Mouse (Mus musculus) gonadal fat pad, adult 2 months (tissue): ENCODE measurements around the gene Traip. TPM values are rescaled to one million over a fixed set of nuclear protein-coding genes. Genes with fewer than 3 reads are reported as not detected.
A peak's percentile ranks its signal among the peaks of the same experiment; 100 is the strongest.
"Not testable (repeated sequence)": the region's sequence is repeated elsewhere in the genome, so short reads cannot be mapped to it uniquely, and the experiment has no call there.

ENCODE experiments used
- DNase-seq: peaks from one replicate; pipeline ENCODE4 v3.0.0-alpha.2; 2012; ENCODE audit warnings: low read depth
- polyA plus RNA-seq: library from polyadenylated mRNA; depleted of rRNA; stranded (reverse); fragments of >200 nt; gene quantifications from 2 replicates; pipeline ENCODE4 v1.2.3, GENCODE M21; 2012; rRNA removed

Gene Traip
- polyA plus RNA-seq, 1 experiment, result 0.81 TPM

DNA sequence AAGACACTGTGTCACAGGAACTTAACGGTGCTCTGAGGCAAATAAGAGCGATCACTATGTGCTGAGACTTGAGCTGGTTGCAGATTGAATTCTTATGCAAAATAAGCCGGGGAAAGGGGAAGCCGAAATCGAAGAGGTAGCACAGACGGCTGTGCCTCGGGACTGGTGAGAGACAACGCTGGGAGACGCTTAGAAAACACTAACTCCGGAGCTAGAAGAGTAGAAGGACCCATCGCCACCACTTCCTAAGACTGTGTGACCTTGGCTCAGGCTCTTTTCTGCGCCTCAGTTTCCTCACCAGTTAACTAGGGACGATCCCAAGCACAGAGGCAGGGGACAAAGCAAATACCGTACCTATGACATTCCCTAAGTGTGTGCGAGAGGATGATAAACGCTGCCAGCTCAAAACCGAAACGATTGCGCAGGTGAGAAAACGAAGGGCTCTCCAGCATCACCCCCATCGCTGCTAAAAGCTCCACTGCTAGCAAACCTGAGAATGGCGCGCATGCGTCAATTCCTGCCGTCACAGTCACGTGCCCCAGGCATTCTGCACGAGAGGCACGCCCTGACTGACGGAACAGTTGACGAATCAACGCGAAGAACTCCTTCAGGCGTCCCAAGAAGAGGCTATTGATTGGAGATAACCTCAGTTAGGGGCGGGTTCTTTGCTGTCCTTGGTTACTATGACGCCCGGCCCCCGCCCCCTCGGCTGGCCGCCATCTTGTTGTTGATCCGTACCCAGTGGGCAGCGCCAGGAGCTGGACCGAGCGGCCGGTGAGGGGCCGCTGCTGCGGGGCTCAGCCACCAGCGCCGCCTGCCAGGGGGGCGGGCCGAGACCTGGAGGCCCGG lies 52.2 kb downstream of the Traip start, which contains the start of gene Ip6k1:
Gene Ip6k1, plus strand, starts transcription at position 580 of the 849 bp plus-strand sequence.
- DNase-seq, result peak; percentile 92

- DNase-seq, result no peak
Measured at GRCm38 (mm10) chr9:108002778-108003530, 53.0 kb downstream of the Traip start.

- no peak for DNase-seq
Measured at GRCm38 (mm10) chr9:108003531-108003890, 53.6 kb downstream of the Traip start.

DNA sequence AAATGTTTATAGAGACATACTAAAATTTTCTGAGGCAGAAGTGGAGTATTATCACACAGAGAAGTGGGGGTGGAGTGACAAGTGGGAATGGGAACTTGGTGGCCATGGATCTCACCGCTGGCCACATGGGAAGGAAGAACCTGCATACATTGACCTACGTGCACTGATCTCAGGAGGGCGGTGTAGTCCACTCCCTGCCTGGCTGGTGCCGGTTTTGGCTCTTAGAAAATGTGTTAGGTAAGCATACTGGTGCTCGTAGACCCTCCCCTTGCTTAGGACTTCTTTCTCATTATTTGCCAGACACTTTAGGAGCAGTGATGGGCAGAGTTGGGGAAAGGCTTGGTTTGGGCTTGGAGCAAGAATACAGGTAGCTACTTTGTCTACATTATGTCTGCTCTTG lies 58.1 kb downstream of the Traip start:
- DNase-seq, result no peak

- DNase-seq, result no peak
Measured at GRCm38 (mm10) chr9:108010385-108010784, 60.4 kb downstream of the Traip start.

DNA sequence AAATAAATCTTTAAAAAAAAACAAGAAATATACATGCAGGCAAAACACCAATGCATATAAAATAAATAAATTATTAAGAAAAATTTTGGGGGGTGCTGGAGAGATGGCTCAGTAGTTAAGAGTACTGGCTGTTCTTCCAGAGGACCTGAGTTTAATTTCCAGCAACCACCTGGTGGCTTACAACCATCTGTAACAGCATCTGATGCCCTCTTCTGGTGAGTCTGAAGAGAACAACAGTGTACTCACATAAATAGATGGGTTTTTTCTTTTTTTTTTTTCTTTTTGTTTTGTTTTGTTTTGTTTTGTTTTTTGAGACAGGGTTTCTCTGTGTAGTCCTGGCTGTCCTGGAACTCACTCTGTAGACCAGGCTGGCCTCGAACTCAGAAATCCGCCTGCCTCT lies 63.6 kb downstream of the Traip start:
- DNase-seq, result not testable (repeated sequence)

- DNase-seq, result no peak
Measured at GRCm38 (mm10) chr9:108017127-108017526, 67.2 kb downstream of the Traip start.

GRCm38 (mm10) chr9:108020741-108021140 lies 70.8 kb downstream of the Traip start:
- no peak for DNase-seq

Other genes starting within 250 kb of the Traip start
- gene Sema3f, start 239.7 kb upstream of the Traip start, polyA plus RNA-seq, result 59.8 and 64.0 TPM in 2 replicates
- 59.3 and 73.5 TPM in 2 replicates for gene Rbm5, start 179.1 kb upstream of the Traip start, polyA plus RNA-seq
- 19.0 and 20.9 TPM in 2 replicates for gene Rbm6, start 76.9 kb upstream of the Traip start, polyA plus RNA-seq
- 24.5 and 26.2 TPM in 2 replicates for gene Mon1a, start 62.0 kb upstream of the Traip start, polyA plus RNA-seq
- 34.3 and 40.2 TPM in 2 replicates for gene Mst1r, start 43.3 kb upstream of the Traip start, polyA plus RNA-seq
- 2.3 and 3.1 TPM in 2 replicates for gene Actl11, start 21.7 kb upstream of the Traip start, polyA plus RNA-seq
- gene Camkv, start 14.5 kb upstream of the Traip start, polyA plus RNA-seq, result 0.84 and 0.92 TPM in 2 replicates
- gene Uba7, start 25.4 kb downstream of the Traip start, polyA plus RNA-seq, result 43.3 and 65.1 TPM in 2 replicates
- gene Gm20661, start 32.9 kb downstream of the Traip start, polyA plus RNA-seq, result 0.84 and 1.0 TPM in 2 replicates
- gene Inka1, start 35.7 kb downstream of the Traip start, polyA plus RNA-seq, result 16.2 and 20.8 TPM in 2 replicates
- gene Cdhr4, start 42.4 kb downstream of the Traip start, polyA plus RNA-seq, result 13.0 and 14.5 TPM in 2 replicates
- gene Gm20662, start 46.2 kb downstream of the Traip start, polyA plus RNA-seq, result 3.8 and 5.0 TPM in 2 replicates
- 94.3 and 97.5 TPM in 2 replicates for gene Ip6k1, start 52.4 kb downstream of the Traip start, polyA plus RNA-seq
- gene Gmppb, start 99.1 kb downstream of the Traip start, polyA plus RNA-seq, result 51.3 and 52.0 TPM in 2 replicates
- gene Amigo3, start 103.0 kb downstream of the Traip start, polyA plus RNA-seq, result 9.0 and 9.8 TPM in 2 replicates
- 0.32 and 0.94 TPM in 2 replicates for gene Mst1, start 130.3 kb downstream of the Traip start, polyA plus RNA-seq
- 69.5 and 90.7 TPM in 2 replicates for gene Rnf123, start 133.2 kb downstream of the Traip start, polyA plus RNA-seq
- gene Apeh, start 144.5 kb downstream of the Traip start, polyA plus RNA-seq, result 94.2 and 118 TPM in 2 replicates
- gene Bsn, start 240.2 kb downstream of the Traip start, polyA plus RNA-seq, result 1.5 and 1.9 TPM in 2 replicates